Mouse (Mus musculus): Measurements from ENCODE around the gene Txn2.
"Not testable (repeated sequence)": the region's sequence is repeated elsewhere in the genome, so short reads cannot be mapped to it uniquely, and the experiment has no call there.

Txn2 gene

GRCm38 (mm10) chr15:77879756-77880155 lies 49.0 kb downstream of the Txn2 start:
- DNase-seq (ENCODE audit: low spot score) = no peak

DNA sequence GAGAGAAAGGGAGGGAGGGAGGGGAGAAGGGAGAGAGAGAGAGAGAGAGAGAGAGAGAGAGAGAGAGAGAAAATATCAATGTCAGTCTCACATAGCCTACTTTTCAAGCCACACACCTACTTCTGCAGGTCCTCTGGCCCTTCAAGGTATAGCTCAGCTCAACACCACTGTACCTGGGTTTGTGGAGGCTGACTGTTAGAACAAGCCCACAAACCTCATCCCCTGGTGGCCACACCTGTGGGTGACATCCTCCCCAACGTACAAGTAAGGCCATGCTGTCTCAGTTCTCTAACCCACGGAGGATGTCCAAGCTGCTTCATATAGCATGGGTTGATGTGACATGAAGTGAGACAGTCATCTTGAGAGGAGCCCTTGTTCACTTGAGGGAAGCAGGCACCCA lies 51.6 kb downstream of the Txn2 start:
- DNase-seq (ENCODE audit: low spot score) = no peak

- no peak for DNase-seq (ENCODE audit: low spot score)
Observed at GRCm38 (mm10) chr15:77876716-77877115, 52.1 kb downstream of the Txn2 start.

DNA sequence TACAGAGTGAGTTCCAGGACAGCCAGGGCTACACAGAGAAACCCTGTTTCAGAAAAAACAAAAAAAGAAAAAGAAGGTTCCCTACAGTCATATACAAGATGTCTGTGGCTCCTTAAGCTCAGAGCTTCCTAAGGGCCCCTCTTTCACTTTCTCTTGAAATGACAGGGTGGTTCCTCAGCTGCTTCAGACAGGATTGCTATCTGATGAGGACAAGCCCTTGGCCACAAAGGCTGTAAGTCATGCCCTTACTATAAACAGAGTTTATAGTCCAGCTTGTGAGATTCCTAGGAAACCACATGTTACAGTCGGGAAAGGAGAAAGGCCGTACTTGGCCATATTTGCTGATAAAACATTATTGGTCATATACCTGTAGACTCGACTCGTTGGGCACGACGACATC lies 52.9 kb downstream of the Txn2 start:
- DNase-seq (ENCODE audit: low spot score) = no peak

DNA sequence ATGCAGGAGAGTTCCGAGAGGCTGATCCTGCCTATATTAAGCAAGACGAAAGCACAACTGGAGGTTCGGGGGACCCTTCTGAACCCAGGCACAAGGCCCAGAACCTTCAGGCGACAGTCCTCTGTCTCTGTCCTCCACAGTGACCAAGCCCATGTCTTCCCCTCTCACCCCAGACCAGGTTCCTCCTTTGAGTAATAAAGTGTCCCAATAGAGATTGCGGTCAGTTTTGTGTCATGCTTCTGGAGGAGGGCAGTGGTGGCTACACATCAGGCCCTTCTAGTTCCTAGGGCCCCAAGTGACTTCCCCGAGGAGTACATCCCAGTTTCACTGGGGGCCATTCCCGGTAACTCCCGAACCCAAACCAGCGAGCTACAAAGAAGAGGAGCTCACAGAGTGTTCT lies 54.0 kb downstream of the Txn2 start:
- no peak for DNase-seq (ENCODE audit: low spot score)

DNA sequence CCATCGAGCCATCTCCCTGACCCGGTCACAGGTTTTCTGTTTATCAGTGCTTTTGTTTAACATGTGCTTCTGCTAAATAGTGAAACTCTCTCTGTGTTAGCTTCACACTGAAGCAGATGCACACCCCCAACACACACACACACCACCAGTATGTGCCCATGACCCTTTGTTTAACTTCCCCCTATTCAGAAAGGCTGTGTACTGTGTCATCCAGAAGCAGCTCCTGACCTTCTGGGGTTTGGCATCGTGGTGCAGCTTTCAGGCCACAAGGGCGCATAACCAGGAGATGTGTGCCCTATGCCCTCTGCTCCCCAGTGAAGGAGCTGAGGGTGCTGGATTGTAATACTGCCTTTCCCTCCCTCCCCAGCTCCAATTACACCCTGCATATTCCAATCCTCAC lies 54.5 kb downstream of the Txn2 start:
- no peak for DNase-seq (ENCODE audit: low spot score)

GRCm38 (mm10) chr15:77873564-77873963 lies 55.2 kb downstream of the Txn2 start:
- peak; percentile 60 for DNase-seq (ENCODE audit: low spot score)

- no peak for DNase-seq (ENCODE audit: low spot score)
Observed at GRCm38 (mm10) chr15:77872996-77873395, 55.8 kb downstream of the Txn2 start.

DNA sequence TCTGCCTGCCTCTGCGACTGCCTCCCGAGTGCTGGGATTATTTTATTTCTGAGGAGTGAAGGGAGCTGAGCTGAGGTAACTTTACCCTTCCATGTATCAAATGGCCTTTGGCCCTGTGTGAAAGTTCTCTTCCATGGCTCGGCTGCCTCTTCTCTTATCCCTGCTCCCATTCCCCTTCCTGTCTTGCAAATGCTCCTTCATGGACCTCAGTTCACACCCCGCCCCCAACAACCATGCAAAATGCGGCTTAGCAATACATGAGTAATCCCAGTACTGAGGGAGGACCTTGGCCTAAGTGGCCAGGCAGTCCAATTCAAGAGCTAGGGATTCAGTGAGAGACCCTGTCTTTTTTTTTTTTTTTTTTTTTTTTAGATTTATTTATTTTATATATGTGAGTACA lies 60.5 kb downstream of the Txn2 start:
- no peak for DNase-seq (ENCODE audit: low spot score)

GRCm38 (mm10) chr15:77867231-77867968 lies 61.4 kb downstream of the Txn2 start:
- DNase-seq (ENCODE audit: low spot score) = not testable (repeated sequence)

DNA sequence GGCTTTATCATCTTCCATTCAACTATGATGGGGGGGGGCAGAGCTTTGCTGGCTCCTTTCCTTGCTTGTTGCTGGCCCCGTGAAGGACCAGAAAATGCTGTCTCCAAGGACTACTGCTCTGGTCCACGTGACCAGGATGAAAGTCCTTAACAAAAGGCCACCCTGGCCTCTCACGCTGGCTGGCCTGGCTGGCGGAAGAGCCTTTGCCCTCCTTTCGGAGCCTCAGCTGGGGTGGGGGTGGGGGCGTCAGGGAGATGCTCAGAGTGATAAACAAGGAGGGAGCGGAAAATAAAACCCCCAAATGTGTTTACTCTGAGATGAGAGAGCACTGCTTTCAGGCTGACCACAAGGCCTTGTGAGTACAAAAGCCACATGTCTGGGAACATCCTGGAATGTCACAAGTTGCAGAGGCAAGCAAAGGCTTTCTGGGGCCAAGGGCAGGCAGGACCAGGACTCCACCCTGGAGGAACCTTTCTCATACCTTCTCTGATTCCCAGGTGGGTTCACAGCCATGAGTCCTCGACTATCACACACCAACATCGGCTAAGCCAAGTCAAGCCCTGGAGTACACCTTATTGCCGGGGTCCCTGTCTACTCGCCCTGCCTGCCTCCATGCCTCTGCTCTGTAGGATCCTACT lies 62.1 kb downstream of the Txn2 start:
- peak; percentile 38 for DNase-seq (ENCODE audit: low spot score)
